Mouse (Mus musculus) kidney, embryonic 14.5 days (tissue): Measurements from ENCODE around the gene Wbp1l. TPM values are rescaled to one million over a fixed set of nuclear protein-coding genes. Genes with fewer than 3 reads are reported as not detected.
"Not testable (repeated sequence)": the region's sequence is repeated elsewhere in the genome, so short reads cannot be mapped to it uniquely, and the experiment has no call there.

ENCODE experiments used
- ATAC-seq: fragments of 200-750 bp; cut with Nextera tagmentation; 2 replicates; pipeline ENCODE4 v1.8.0; 2017; ENCODE audit warnings: moderate number of reproducible peaks, mild to moderate bottlenecking, moderate TSS enrichment, moderate library complexity; ENCODE audit not compliant: low FRiP score, low TSS enrichment
- H3K27ac ChIP-seq: fragments of 300-500 bp; sonication (generic); 2 replicates; pipeline ENCODE4 v1.5.1; 2014; ENCODE audit warnings: low read depth, mild to moderate bottlenecking, low read length, moderate library complexity, mixed read lengths
- H3K27me3 ChIP-seq: fragments of 300-500 bp; sonication (generic); 2 replicates; pipeline ENCODE4 v1.6.1; 2014; ENCODE audit warnings: mild to moderate bottlenecking, low read length; ENCODE audit not compliant: control insufficient read depth, insufficient read depth
- H3K36me3 ChIP-seq: fragments of 300-500 bp; sonication (generic); 2 replicates; pipeline ENCODE4 v1.6.1; 2014; ENCODE audit warnings: low read length, mixed read lengths; ENCODE audit not compliant: control insufficient read depth, insufficient read depth
- H3K4me1 ChIP-seq: fragments of 300-500 bp; sonication (generic); 2 replicates; pipeline ENCODE4 v1.6.1; 2014; ENCODE audit warnings: low read length, mixed read lengths; ENCODE audit not compliant: control insufficient read depth, insufficient read depth
- H3K4me2 ChIP-seq: fragments of 300-500 bp; sonication (generic); replicated peaks from 2 replicates; pipeline ENCODE4 v1.6.1; 2014; ENCODE audit warnings: low read depth, mild to moderate bottlenecking, low read length
- H3K4me3 ChIP-seq: fragments of 300-500 bp; sonication (generic); 2 replicates; pipeline ENCODE4 v1.5.1; 2014; ENCODE audit warnings: mild to moderate bottlenecking, low read length
- H3K9ac ChIP-seq: fragments of 300-500 bp; sonication (generic); 2 replicates; pipeline ENCODE4 v1.6.1; 2014; ENCODE audit warnings: low read depth, mild to moderate bottlenecking, low read length, moderate library complexity
- H3K9me3 ChIP-seq: fragments of 300-500 bp; sonication (generic); 2 replicates; pipeline ENCODE4 v1.6.1; 2016; ENCODE audit warnings: low read length; ENCODE audit not compliant: control insufficient read depth
- WGBS: fragments of 180-500 bp; shearing (Covaris S2); extraction: QIAGEN DNeasy Blood & Tissue Kit; methylation state at CpG from one replicate; pipeline ENCODE4 v1.1.7; 2014; 5-methylcytosine and 5-hydroxymethylcytosine counted together
- polyA plus RNA-seq: library from polyadenylated mRNA; unstranded; fragments of >200 nt; fragmentation: Nextera tagmentation; extraction: Ambion mirVana; gene quantifications from 2 replicates; pipeline ENCODE4 v1.2.1, GENCODE M21; 2014

The Wbp1l gene
- polyA plus RNA-seq, 1 experiment from 2014 or later: 46.1 TPM

DNA sequence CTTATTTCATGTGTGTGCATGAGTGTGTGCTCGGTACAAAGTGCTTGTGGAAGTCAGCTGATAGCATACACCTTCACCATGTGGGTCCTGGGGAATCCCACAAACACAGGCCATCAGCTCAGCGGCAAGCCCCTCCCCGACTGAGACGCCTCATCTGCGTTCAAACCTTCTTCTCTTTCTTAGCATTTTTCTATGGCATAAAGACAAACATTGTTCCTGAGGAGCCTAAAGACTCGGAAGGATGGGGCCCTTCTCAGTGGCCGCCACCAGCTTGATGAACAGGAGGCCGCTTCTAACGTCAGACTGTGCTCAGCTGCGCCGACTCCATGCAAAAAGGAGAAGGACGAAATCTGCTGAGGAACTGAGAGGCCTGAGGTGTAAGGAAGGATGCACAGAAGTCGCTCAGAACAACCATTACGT is 34.8 kb upstream of the Wbp1l start:
- Histone ChIP-seq H3K4me3 (no peak overlapping the region), H3K27ac (no peak overlapping the region), H3K36me3 (0 out of 2 replicates have a peak, but pooled peaks cover 4% of the 10 kb centered on the region), H3K9me3 (no peaks in the 10 kb centered on the region), H3K4me2 (no peak overlapping the region), H3K27me3 (no peaks in the 10 kb centered on the region), H3K9ac (no peak overlapping the region), H3K4me1 (no peaks in the 10 kb centered on the region)
- WGBS: 83% methylated on average over 14 of the region's 14 CpGs
- ATAC-seq: no peak

DNA sequence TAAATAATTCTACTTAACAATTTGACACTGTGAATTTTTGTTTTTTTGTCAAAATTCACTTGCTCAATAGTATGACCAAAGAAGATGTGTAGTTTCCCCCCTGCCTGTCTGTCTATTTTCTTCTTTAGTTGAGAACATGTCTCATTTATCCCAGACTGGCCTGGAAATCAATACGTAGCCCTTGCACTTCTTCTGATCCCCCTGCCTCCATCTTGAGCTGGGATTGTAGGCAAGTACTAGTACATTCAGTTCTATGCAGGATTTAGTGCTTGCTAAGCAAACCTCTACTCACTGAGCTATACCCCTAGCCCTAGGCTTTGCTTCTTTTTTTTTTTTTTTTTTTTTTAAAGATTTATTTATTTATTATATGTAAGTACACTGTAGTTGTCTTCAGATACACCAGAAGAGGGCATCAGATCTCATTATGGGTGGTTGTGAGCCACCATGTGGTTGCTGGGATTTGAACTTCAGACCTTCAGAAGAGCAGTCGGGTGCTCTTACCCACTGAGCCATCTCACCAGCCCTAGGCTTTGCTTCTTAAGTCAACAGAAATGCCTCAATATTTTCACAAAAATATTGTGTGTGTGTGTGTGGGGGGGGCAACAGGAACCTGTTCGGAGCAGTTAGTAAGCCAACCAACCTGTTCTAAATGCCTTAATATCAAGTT is 27.5 kb upstream of the Wbp1l start:
- peak overlapping the region; percentile 53; the same call in 1 of the 2 replicates for H3K4me3 ChIP-seq
- H3K9ac ChIP-seq: not testable (repeated sequence)

GRCm38 (mm10) chr19:46571878-46572244 is 27.0 kb upstream of the Wbp1l start:
- no peaks in the 10 kb centered on the region for H3K27me3 ChIP-seq
- H3K27ac ChIP-seq: no peak overlapping the region
- H3K4me1 ChIP-seq: peaks cover 17% of the 10 kb centered on the region
- no peak for ATAC-seq
- no peaks in the 10 kb centered on the region for H3K9me3 ChIP-seq
- peak overlapping the region; percentile 71; the same call in 1 of the 2 replicates for H3K9ac ChIP-seq
- H3K36me3 ChIP-seq: no peaks in the 10 kb centered on the region
- 26% methylated on average over 10 of the region's 10 CpGs for WGBS
- peak overlapping the region; percentile 53 for H3K4me3 ChIP-seq
- peak overlapping the region; percentile 76 for H3K4me2 ChIP-seq

More for the DNA sequence above, 27.5 kb upstream of the Wbp1l start:
- WGBS: 82% methylated on average over 3 of the region's 3 CpGs
- Histone ChIP-seq H3K4me1 (peaks cover 17% of the 10 kb centered on the region), H3K4me2 (peak overlapping the region; percentile 76)
- H3K9me3 ChIP-seq, ATAC-seq, H3K27me3 ChIP-seq, H3K27ac ChIP-seq, H3K36me3 ChIP-seq: not testable (repeated sequence)

- ATAC-seq: peak; percentile 22
- Histone ChIP-seq H3K9me3 (no peaks in the 10 kb centered on the region), H3K4me3 (peak overlapping the region; percentile 53), H3K27ac (peak overlapping the region; percentile 30), H3K9ac (peak overlapping the region; percentile 71), H3K36me3 (no peaks in the 10 kb centered on the region), H3K27me3 (no peaks in the 10 kb centered on the region), H3K4me2 (peak overlapping the region; percentile 76), H3K4me1 (peaks cover 17% of the 10 kb centered on the region)
- WGBS: 1% methylated on average over 17 of the region's 17 CpGs
Observed at GRCm38 (mm10) chr19:46572548-46572947, 26.3 kb upstream of the Wbp1l start.

- peaks cover 17% of the 10 kb centered on the region for H3K4me1 ChIP-seq
- H3K36me3 ChIP-seq: no peaks in the 10 kb centered on the region
- peak within 1 kb of the TSS; percentile 53 for H3K4me3 ChIP-seq
- WGBS: under 1% methylated on average over 58 of the region's 67 CpGs
- peak within 1 kb of the TSS; percentile 76 for H3K4me2 ChIP-seq
- peak within 1 kb of the TSS; percentile 30 for H3K27ac ChIP-seq
- H3K9ac ChIP-seq: peak within 1 kb of the TSS; percentile 71
- ATAC-seq: peak; percentile 96
- no peaks in the 10 kb centered on the region for H3K27me3 ChIP-seq
- no peaks in the 10 kb centered on the region for H3K9me3 ChIP-seq
Observed at GRCm38 (mm10) chr19:46572951-46573937, 25.6 kb upstream of the Wbp1l start, which contains the start of the genes Arl3 and Sfxn2. Arl3 (minus strand) TSS chr19:46573198. Sfxn2 (plus strand) TSS chr19:46573365.

GRCm38 (mm10) chr19:46573990-46574389 is 24.9 kb upstream of the Wbp1l start:
- ATAC-seq: no peak
- no peak overlapping the region for H3K27ac ChIP-seq
- peaks cover 17% of the 10 kb centered on the region for H3K4me1 ChIP-seq
- 44% methylated on average over 6 of the region's 6 CpGs for WGBS
- no peaks in the 10 kb centered on the region for H3K9me3 ChIP-seq
- peak overlapping the region; percentile 53 for H3K4me3 ChIP-seq
- H3K9ac ChIP-seq: peak overlapping the region; percentile 67; the same call in 1 of the 2 replicates
- H3K4me2 ChIP-seq: peak overlapping the region; percentile 44
- no peaks in the 10 kb centered on the region for H3K27me3 ChIP-seq
- H3K36me3 ChIP-seq: no peaks in the 10 kb centered on the region

DNA sequence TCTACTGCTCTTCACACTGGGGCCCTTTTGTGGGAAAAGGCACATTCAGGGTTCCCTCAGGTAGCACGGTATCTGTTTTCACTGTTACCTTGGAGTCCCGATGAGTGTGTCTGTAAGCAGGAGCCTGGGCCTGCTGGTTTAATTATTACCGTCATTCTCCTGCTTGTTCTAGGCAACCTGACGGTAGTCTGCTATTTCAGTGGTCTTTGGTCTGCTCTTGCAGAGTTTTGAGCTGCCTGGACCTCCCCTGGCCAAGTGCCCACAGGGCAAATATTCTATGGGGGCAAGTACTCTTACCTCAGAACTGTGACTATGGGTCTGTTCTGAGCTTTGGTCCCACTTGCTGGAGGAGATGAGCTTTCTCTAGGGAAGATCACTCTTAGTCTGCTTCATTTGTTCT is 23.7 kb upstream of the Wbp1l start:
- Histone ChIP-seq H3K27ac (0 out of 2 replicates have a peak overlapping the region, but pooled peaks have one; percentile 37), H3K4me3 (no peak overlapping the region)

DNA sequence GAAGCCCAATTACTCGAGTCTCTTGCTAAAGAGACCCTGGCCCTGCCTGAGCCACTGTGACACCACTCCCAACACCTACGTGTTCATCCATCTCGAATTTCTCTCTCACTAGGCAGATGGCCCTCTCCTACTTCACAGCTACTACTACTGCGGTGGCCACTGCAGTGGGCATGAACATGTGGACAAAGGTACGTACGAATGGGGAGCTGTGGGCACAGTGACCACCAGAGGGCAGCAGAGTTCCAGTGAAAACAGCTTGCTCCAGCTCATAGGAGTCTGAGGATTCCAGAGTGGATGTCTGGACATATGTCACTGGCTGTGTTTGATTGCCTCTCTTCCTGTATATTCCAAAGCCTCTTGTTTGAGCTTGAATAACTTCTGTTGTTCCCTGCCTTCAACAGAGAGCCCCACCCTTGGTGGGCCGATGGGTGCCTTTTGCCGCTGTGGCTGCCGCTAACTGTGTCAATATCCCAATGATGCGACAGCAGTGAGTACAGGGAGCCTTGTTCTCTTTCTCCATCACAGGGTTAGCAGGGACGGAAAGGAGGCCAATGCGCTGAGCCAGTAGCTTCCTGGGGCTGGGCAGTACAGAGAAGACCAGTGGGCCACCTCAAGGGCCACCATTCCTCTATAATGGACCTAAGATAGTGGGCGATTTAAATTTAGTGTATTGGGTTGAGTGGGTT is 10.9 kb upstream of the Wbp1l start:
- Histone ChIP-seq H3K36me3 (peaks cover 42% of the 10 kb centered on the region), H3K27ac (no peak overlapping the region), H3K9ac (no peak overlapping the region), H3K4me3 (no peak overlapping the region), H3K4me2 (no peak overlapping the region), H3K9me3 (no peaks in the 10 kb centered on the region), H3K27me3 (no peaks in the 10 kb centered on the region), H3K4me1 (no peaks in the 10 kb centered on the region)
- WGBS: 53% methylated on average over 13 of the region's 13 CpGs
- peak; percentile 78 for ATAC-seq

More for the DNA sequence above, 23.7 kb upstream of the Wbp1l start:
- no peaks in the 10 kb centered on the region for H3K36me3 ChIP-seq
- H3K9ac ChIP-seq: no peak overlapping the region
- peak overlapping the region; percentile 15 for H3K4me2 ChIP-seq
- H3K27me3 ChIP-seq: no peaks in the 10 kb centered on the region
- no peak for ATAC-seq
- H3K4me1 ChIP-seq: peaks cover 17% of the 10 kb centered on the region
- no peaks in the 10 kb centered on the region for H3K9me3 ChIP-seq
- 48% methylated on average over 4 of the region's 4 CpGs for WGBS
